Mouse (Mus musculus) spleen, postnatal 4 days (tissue): ENCODE results near the gene Cep152.

Experiments used
- DNase-seq, 2 experiments: peaks; one replicate each; pipeline ENCODE4 v3.0.0; 2022; ENCODE audit warnings: low spot score in 2 of 2

The Cep152 gene

DNA sequence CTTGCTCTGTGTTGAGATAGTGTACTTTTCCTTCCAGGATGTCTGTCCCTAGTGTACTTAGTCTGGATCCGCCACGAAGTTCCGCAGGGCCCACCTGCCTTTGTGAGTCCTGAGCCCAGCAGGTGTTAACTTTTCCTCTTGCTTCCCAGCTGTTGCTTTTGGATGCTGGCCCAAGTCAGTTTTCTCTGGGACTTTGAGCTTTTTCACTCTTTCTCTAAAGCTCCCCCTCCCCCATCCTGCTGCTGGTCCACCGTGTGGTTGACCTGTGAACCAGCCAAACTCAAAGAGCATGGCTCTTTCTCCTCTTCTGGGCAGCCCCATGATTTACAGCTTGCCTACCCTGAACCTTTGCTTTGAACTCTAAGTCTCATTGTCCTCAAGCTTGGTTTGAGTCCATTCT is 1.6 kb upstream of the Cep152 start:
- DNase-seq: no peak

DNA sequence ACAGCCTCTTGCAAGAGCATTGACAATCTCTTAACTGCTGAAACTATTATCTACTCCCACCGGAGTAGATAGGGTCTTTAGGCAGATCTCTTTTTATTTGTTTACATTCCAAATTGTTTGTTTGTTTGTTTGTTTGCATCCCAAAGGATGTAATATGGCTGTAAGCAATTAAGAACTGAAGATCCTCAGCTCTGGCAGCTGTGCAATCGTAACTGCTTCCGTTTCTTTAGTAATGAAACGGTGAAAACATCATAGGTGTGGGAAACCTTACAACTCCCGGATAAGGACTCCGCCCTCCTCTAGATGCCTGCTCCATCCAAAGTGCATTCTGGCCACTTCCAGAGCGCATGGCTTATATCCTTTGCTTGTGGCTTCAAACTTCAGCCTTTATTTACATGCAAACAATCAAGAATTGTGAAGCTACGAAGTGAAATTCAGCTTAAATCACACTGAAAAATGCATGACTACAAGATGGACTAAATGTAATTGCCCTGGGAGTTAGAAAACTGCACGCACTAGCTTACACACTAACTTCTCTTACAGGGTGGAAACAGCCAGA is 707 bp downstream of the Cep152 start:
- no peak for DNase-seq

DNA sequence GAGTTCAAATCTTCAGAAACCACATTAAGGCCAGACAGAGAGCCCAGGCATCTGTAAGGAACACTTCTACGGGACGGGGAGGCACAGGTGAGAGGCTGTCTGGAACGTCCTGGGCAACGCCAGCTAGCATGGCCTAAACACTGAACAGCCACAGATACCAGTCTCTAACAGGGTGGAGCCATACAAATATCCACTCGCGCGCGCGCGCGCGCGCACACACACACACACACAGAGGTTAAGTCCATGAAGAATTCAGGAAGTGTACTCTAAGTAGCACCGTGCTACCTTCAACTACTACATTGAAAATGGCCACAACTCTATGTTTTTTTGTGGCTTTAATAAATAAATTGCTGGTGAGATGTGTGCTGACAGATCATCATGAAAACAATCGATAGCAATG is 1.7 kb downstream of the Cep152 start:
- DNase-seq: no peak

DNA sequence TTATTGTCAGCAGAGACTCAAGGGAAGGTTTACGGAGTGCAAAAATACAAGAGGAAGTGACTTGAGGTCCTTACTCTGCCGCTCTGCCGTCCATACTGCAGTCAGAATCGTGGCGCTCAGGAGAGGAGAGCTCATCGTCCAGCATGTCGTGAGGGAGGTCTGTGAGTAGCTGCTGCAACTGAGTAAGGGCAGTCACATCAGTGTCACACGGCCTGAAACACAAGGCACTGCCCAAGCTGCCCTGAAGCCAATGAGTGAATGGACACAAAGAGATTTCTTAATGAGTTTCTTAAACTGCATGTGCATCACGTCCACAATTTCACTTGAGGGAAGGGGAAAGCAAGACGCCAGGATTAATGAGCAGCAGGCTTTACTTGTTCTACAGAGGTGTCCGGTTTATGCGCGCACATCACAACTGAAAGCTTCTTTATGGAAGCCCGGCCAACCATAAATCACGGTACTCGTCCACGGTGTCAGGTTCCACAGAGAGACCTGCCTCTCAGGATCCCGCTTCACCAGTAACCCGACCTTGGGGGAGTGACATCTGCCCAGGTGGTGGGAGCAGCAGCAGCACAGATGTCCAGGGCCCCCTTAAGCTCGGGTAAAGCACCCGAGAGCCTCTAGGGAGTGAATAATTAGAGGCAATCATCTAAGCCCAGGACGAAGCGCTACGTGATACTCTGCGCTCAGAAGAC is 4.6 kb downstream of the Cep152 start:
- DNase-seq: no peak

DNA sequence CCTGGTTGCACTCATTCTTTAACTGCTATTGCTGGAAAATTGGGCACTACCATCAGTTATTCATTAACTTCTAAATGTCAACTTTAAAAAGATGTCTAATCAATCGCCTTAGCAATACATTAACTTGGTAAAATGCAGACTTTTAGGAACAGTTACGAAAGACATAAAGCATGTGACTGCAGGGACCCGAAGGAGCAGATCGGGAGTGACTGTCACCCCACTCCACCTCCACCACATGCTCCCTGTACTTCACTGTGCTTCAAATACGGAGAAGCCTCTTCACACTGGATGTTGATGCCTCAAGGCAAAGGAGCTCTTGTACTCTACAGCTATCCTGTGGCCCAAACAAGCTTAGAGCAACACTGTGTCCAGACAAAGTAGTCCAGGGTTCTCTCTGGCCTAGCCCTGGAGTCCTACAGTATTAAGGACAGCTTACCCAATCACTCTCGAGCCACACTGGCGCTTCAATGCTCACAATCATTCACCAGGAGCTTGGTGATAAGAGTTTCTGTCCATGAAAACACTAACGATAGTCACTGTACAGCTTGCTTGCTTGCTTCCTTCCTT is 9.0 kb downstream of the Cep152 start:
- no peak for DNase-seq

DNA sequence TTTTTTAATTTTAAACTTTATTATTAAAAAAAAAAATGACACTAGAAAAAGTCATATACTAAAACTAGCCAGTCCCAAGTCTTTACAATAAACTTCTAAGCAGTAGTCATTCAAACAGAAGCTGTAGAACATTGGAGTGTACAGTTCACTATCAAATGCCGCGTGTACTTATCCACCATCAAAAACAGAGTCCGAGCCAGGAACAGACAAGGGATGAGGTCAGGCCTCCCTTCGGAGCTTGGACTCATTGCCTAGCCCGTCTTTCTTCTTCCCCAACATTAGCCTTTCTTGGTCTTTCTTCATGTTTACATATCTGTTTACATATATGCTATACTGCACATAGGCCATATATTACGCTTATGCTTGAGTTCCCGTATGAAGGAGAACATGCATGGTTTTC is 9.5 kb downstream of the Cep152 start:
- no peak for DNase-seq

DNA sequence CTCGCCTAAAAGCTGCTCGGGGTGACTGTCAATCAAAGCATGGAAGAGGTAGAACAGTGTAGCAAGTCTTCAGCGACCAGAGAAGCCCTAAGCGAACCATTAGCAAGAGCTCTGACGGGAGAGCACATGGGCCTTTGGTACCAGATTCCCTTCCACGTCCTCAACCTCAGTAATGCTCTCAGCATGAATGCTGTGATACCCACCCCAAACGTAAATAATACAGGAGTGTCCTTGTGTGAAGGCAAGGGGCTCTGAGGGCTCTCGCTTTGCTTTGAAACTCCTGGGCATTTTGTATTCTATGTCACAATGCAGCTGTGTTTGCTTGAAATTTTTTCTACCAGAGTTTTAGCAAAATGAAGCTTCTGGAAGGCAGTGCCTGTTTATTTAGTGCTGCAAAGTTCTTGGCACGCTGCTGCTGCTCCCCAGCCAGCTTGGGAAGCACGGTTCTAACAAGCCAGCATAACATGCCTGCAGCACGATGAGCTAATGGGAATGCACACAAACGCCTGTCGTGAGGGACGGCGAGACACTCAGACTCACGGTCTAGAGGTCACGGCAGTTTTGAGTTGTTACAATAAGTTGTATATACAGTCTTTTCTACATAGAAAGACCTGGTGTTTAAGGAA is 18.6 kb downstream of the Cep152 start:
- DNase-seq: no peak

DNA sequence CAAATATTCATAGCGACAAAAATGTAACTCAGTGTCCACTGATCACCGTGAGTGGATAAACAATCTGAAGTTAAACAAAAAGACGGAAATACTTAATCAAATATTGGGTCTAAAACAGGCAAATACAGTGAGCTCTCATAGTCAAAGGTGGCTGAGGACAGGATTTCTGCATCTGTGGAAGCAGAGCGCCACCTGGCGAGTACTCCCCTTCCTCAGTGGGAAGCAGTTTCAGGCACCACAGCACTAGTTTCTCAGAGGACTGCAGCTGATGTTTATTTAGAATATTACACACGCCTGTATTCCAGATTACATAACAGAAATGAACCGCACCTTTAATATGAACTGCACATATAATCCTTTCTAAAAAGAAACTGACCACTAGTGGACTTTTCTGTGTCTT is 20.3 kb downstream of the Cep152 start:
- DNase-seq: no peak

DNA sequence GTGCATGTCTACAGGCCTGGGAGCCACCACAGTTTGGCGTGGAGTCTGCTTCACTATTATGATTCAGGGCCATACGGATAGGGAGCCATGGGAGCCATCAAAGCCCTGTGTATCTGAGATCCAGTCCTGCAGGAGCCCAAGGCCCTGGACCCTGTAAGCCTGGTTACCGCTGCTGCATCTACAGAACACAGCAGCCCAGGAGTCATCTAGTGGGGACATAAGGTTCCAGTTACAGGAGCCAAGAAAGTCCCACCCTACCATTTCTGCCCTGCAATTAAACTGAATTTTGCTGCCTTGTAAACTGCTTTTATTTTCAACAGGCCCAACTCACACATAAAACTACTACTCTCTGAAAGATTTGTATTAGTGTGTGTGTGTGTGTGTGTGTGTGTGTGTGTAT is 21.9 kb downstream of the Cep152 start:
- no peak for DNase-seq

DNA sequence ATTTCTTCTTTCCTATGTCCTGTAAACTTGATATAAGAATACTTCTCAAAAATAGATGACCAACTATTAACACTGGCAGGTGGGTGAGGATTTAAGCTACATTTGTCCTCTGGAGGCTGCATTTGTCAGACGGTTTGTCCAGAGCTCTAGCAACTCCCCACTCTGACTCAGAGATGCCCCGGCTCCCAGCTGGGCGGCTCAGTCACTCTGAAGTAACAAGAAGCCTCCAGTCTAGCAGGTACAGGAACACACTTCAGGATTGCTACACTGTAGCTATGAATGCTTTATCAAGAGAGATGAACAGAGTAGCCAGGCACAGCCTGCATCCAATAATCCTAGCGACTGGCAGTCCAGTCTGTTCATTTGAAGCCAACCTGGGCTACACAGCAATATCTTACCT is 26.0 kb downstream of the Cep152 start:
- no peak for DNase-seq

DNA sequence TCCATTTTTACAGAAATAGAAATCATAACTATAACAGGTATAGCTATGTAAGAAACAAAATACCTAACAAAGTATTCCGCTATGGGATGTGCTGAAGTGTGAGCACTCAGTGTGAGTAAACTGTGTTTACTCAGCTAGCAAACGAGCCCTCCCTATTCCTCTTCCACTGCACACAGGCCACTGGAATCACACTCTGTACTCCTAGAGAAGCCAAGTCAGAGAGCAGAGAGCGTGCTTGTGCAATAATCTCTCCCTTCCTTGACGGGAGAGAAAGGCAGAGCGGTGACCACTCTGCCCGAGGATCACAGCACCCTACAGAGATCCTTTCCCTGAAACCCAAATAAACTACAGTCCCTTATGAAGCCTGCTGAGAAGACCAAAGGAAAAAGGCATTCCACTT is 26.7 kb downstream of the Cep152 start:
- DNase-seq: no peak

DNA sequence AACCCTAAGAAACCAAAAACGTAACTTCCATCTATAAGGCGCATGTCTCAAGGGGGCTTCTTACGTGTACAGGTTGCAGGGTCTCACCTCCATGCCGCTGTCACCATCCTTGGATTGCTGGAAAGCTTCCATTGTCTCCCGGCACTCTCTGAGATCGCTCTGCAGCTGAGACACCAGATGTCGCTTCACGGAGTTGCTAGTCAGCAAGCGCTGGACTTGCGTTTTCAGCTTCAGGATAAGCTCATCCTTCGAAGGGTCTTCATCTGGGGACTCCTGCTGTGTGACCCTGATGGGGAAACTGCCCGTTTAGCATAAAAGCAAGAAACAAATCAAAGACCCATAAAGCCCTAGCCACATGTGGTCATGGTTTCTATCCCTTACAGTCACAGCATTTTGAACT is 30.1 kb downstream of the Cep152 start:
- no peak for DNase-seq

DNA sequence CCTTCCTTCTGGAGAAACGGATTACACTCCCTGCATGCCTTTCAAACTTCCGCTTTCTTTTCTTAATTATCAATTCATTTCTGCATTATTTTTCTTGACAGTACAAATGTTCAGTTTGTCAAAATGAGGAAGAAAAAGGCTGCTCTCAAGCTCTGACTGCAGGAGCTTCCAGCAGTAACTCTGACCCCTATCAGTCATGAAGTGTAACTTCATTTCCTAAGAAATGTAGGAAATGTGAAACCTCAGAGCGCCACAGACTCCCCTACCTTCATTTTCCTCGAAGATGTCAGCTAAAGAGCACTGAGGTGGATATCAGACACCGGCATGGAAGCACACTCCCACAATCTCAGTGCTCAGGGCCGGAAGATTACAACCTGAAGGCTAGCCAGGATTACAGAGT is 30.8 kb downstream of the Cep152 start:
- no peak for DNase-seq

DNA sequence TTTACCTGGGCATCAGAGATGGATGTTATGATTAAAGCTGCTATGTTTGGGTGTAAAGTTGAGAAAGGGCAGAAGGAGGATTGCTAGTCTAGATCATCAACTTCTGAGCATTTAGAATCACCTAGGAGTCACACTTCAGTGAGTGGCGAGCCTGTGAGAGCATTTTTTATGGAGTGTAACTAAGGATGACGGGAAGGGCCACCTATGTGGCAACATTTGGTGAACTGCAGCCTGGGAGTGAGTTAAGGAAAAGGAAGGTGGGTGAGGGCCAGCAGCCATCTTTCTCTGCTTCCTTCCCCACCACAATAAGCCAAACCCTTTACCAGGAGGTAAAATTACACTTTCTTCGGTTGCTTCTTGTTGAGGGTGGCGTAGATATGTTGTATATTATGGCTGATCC is 33.0 kb downstream of the Cep152 start:
- DNase-seq: no peak

DNA sequence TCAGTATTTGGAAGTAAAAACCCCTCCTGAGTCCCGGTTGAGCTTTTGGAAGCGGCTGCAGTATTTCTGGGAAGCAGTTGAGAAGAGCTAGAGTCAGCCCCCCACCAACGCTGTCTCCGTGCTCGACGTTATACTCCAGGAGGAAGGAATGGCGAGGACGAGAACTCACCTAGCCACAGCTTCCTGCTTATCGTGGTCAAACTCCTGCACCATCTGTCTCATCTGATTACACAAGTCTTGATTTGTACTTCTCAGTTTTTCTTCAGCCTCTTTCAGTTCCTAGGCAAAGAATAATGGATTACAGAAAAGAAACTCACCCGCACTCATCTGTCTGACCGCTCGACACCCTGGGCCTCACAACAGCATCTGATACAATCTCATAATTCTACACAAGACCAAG is 35.6 kb downstream of the Cep152 start:
- DNase-seq: no peak

DNA sequence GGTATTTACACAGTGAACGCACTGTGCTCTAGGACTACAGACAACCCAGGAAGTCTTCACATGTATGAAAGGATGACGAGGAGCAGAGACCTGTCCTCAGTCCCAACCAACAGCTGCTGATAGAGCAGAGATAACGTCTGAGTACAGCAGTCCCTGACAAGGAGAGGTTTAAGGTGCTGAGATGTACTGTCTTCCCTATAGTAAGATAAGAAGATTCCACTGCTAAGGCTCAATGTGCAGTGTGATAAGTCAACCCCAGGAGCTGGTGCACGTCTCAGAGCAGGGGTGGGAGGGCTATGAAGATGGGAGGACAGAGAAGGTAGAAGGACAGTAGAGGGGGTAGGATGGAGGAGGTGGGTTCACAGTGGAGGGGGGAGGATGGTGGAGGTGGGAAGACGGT is 43.8 kb downstream of the Cep152 start:
- DNase-seq: no peak

DNA sequence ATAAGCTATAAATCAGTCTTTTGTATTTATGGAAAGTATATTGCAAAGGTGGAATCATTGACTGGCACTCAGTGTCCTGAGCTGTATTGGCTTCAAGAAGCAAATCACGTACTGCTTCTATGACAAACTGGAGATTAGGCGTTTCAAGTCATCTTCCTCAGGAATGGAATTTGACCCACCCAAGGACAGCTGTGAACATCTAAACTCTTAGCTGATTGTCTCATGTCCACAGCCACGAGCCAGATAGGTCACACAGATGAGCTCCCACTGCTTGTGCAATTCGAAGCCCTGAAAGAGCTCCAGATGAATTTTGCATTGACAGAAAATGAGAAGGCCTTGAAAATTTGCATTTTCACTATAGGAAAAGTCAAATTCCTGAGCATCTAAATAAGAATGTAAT is 47.2 kb downstream of the Cep152 start:
- DNase-seq: no peak

DNA sequence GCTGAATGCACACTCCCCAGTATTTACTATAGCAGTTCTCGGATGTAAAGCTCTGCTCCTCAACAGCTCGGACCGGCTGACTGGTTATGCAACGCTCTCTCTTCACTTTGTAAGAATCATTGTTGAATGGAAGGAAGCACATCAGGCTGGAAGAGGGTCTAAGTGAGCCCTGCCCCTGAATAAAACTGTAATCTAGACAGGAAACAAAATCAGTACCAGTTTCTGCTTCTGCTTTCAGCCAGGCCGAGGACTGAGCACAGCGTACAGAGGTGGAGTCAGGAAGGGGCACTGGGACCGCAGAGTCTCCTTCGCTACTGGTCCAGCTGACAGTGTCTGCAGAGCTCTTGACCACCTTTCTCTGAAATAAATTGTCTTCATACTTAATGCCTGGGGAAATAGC is 48.4 kb downstream of the Cep152 start:
- DNase-seq: no peak

DNA sequence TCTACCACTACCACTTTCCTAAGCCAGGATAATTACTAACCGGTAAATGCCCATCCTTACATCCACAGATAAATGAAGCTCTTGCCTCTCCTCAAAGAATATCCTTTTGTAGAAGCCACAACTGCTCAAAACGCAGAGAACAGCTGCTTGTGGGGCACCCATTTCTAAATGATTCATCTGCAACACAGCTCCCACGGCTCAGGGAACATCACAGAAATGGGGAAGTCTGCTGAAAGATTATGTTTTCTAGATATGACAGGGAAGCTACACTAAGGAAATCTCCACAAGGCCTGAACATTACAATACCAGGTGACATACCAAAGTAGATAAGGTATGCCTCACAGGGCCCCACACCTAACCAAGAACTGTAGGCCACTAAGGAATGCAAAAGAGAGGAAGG is 49.1 kb downstream of the Cep152 start:
- no peak for DNase-seq

DNA sequence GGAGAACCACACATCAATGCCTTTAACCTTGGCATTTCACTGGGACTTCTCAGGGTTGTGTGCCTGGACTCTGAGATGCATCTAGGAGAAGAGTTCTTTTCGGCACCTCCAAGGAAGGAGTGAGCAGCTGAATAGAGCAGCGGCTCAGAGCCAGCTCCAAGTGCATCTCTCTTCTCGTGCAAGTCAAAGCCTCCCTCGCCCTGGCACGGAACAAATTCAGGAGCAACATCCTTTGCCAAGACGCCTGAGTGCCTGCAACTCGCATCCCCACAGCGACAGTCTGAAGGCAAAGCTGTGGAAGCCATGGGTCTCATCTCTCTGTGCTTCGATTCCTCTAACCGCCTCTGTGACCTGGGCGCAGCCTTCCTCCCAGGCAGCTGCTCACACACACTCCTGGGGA is 61.0 kb downstream of the Cep152 start:
- DNase-seq: no peak

DNA sequence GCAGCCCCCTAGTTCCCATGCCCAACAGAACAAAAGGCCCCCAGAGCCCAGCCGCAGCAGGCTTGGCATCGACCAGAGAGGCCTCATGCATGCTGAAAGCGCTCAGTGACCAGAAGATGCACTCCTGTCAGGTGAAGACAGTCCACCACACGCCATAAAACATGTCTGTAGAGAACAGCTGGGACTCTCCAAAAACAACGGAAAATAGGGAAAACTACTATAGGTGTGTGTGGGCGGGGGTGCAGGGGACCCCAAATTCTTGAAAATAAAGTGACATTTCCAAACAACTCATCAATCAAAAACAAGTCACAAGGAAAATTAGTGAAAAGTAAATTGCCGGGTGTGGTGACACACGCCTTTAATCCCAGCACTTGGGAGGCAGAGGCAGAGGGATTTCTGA is 62.5 kb downstream of the Cep152 start:
- no peak for DNase-seq

DNA sequence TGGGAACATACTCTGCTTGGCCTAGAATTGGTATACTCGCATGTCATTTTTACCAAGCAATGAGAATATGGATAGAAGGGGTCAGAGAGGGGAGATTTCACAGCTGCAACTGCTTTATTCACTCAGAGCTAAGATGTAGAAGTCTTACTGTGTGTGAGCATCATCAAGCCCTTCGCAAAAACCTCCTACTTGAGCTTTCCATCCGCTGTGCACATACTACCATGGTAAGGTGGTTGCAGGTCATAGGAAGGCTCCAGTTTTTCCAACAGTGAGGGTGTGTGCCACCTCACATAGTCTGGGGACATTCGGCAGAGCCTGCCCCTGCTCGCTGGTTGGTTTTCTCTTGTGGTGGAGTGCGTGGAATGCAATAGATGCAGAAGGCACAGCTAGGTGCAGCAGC is 64.9 kb downstream of the Cep152 start:
- no peak for DNase-seq
